Mouse (Mus musculus): ENCODE measurements around the gene Tmem121.

DNA sequence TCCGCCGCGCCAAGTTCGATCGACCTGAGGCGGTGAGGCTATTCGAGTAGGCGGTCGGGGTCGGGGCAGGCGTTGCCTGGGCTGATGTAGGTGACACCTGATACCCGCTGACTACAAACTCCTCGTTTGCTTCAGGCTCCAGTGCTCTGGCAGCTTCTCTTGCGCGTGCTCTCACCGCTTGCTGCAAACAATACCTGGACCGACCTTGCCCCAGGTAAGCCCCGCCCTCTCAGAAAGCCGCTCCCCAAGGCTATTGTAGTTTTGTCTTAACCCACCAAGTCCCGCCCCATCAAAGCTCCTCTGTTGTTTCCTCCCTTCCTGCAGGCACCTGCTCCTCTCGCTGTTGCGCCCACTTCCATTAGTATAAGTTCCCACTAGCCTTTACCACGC, 29.2 kb upstream of the Tmem121 start:
- TF ChIP-seq CTCF (IDR thresholded peaks at IDR 0.05; ENCODE audit: control insufficient read depth, insufficient read depth, low read length): no peak
- no peak for TF ChIP-seq POLR2A (IDR thresholded peaks at IDR 0.05; ENCODE audit: borderline replicate concordance, control insufficient read depth, low read depth, low read length)
